Mouse (Mus musculus) heart, embryonic 10.5 days (tissue): ENCODE measurements around the gene Krtcap2. TPM values are rescaled to one million over a fixed set of nuclear protein-coding genes. Genes with fewer than 3 reads are reported as not detected.

ENCODE experiments used
- DNase-seq: peaks from one replicate; pipeline ENCODE4 v3.0.0-alpha.2; 2017; ENCODE audit warnings: low spot score
- H3K27ac ChIP-seq: fragments of 300-500 bp; sonication (generic); 2 replicates; pipeline ENCODE4 v1.5.1; 2016; ENCODE audit warnings: mild to moderate bottlenecking
- H3K27me3 ChIP-seq: fragments of 300-500 bp; sonication (generic); 2 replicates; pipeline ENCODE4 v1.6.1; 2016; ENCODE audit warnings: mild to moderate bottlenecking; ENCODE audit not compliant: poor library complexity, insufficient read depth, severe bottlenecking
- H3K36me3 ChIP-seq: fragments of 300-500 bp; sonication (generic); 2 replicates; pipeline ENCODE4 v1.6.1; 2016; ENCODE audit warnings: mild to moderate bottlenecking, moderate library complexity
- H3K4me1 ChIP-seq: fragments of 300-500 bp; sonication (generic); 2 replicates; pipeline ENCODE4 v1.6.1; 2016; ENCODE audit warnings: mild to moderate bottlenecking
- H3K4me3 ChIP-seq: fragments of 300-500 bp; sonication (generic); 2 replicates; pipeline ENCODE4 v1.5.1; 2016; ENCODE audit warnings: mild to moderate bottlenecking, moderate library complexity
- H3K9me3 ChIP-seq: fragments of 300-500 bp; sonication (generic); 2 replicates; pipeline ENCODE4 v1.6.1; 2016; ENCODE audit warnings: mild to moderate bottlenecking, moderate library complexity
- WGBS: fragments of 180-500 bp; shearing (Covaris S2); methylation state at CpG from one replicate; pipeline ENCODE4 v1.1.7; 2016; 5-methylcytosine and 5-hydroxymethylcytosine counted together
- polyA plus RNA-seq: library from polyadenylated mRNA; unstranded; fragments of >200 nt; fragmentation: Nextera tagmentation; extraction: Ambion mirVana; gene quantifications from 2 replicates; pipeline ENCODE4 v1.2.1, GENCODE M21; 2016

Gene Krtcap2
- polyA plus RNA-seq, 1 experiment from 2014 or later, result 260 TPM

GRCm38 (mm10) chr3:89260211-89260610 lies 14.4 kb downstream of the Krtcap2 start:
- H3K4me1 ChIP-seq, result 0 out of 2 replicates have a peak, but pooled peaks cover 4% of the 10 kb centered on the region
- DNase-seq, result no peak
- H3K36me3 ChIP-seq, result no peaks in the 10 kb centered on the region
- 74% methylated on average over 3 of the region's 3 CpGs for whole genome bisulfite sequencing
- no peak overlapping the region for H3K27ac ChIP-seq
- no peaks in the 10 kb centered on the region for H3K9me3 ChIP-seq
- peaks cover 4% of the 10 kb centered on the region; the same call in 1 of the 2 replicates for H3K27me3 ChIP-seq
- no peak overlapping the region for H3K4me3 ChIP-seq

GRCm38 (mm10) chr3:89262417-89262816 lies 16.7 kb downstream of the Krtcap2 start:
- Histone ChIP-seq H3K27me3 (peaks cover 4% of the 10 kb centered on the region; the same call in 1 of the 2 replicates), H3K36me3 (no peaks in the 10 kb centered on the region), H3K27ac (no peak overlapping the region; the same call in 1 of the 2 replicates), H3K9me3 (no peaks in the 10 kb centered on the region), H3K4me1 (peaks cover 19% of the 10 kb centered on the region), H3K4me3 (no peak overlapping the region)
- WGBS, result 51% methylated on average over 10 of the region's 10 CpGs
- no peak for DNase-seq

- peak overlapping the region; percentile 94 for H3K27ac ChIP-seq
- WGBS, result under 1% methylated on average over 20 of the region's 20 CpGs
- no peaks in the 10 kb centered on the region for H3K9me3 ChIP-seq
- H3K27me3 ChIP-seq, result no peaks in the 10 kb centered on the region
- peak; percentile 93 for DNase-seq
- H3K4me3 ChIP-seq, result peak overlapping the region; percentile 85
- H3K4me1 ChIP-seq, result peaks cover 55% of the 10 kb centered on the region
- 0 out of 2 replicates have a peak, but pooled peaks cover 6% of the 10 kb centered on the region for H3K36me3 ChIP-seq
These were observed 20.7 kb downstream of the Krtcap2 start for GRCm38 (mm10) chr3:89266439-89266893.

- H3K27me3 ChIP-seq, result no peaks in the 10 kb centered on the region
- peak overlapping the region; percentile 91; the same call in 1 of the 2 replicates for H3K27ac ChIP-seq
- H3K9me3 ChIP-seq, result no peaks in the 10 kb centered on the region
- peaks cover 55% of the 10 kb centered on the region for H3K4me1 ChIP-seq
- H3K36me3 ChIP-seq, result peaks cover 25% of the 10 kb centered on the region
- WGBS, result 49% methylated on average over 8 of the region's 8 CpGs
- no peak for DNase-seq
- peak overlapping the region; percentile 66; the same call in 1 of the 2 replicates for H3K4me3 ChIP-seq
These were observed 23.1 kb downstream of the Krtcap2 start for GRCm38 (mm10) chr3:89268916-89269315.

GRCm38 (mm10) chr3:89270051-89270755 lies 24.4 kb downstream of the Krtcap2 start, which contains the start of gene Slc50a1:
Gene Slc50a1 (minus strand): TSS chr3:89270570.
- peak; percentile 87 for DNase-seq
- peaks cover 33% of the 10 kb centered on the region for H3K36me3 ChIP-seq
- 3% methylated on average over 39 of the region's 39 CpGs for WGBS
- peak within 1 kb of the TSS; percentile 66 for H3K4me3 ChIP-seq
- H3K4me1 ChIP-seq, result peaks cover 55% of the 10 kb centered on the region
- no peaks in the 10 kb centered on the region for H3K27me3 ChIP-seq
- H3K27ac ChIP-seq, result peak within 1 kb of the TSS; percentile 91
- H3K9me3 ChIP-seq, result no peaks in the 10 kb centered on the region

- no peak for DNase-seq
- WGBS, result 65% methylated on average over 6 of the region's 6 CpGs
- peaks cover 56% of the 10 kb centered on the region for H3K4me1 ChIP-seq
- no peaks in the 10 kb centered on the region for H3K9me3 ChIP-seq
- peak overlapping the region; percentile 91 for H3K27ac ChIP-seq
- H3K36me3 ChIP-seq, result peaks cover 40% of the 10 kb centered on the region
- H3K27me3 ChIP-seq, result no peaks in the 10 kb centered on the region
- H3K4me3 ChIP-seq, result peak overlapping the region; percentile 66
These were observed 25.1 kb downstream of the Krtcap2 start for GRCm38 (mm10) chr3:89270891-89271290.

- peaks cover 45% of the 10 kb centered on the region for H3K36me3 ChIP-seq
- H3K4me1 ChIP-seq, result peaks cover 57% of the 10 kb centered on the region
- H3K9me3 ChIP-seq, result no peaks in the 10 kb centered on the region
- H3K27me3 ChIP-seq, result no peaks in the 10 kb centered on the region
- WGBS, result 69% methylated on average over 6 of the region's 6 CpGs
- no peak overlapping the region for H3K27ac ChIP-seq
- no peak overlapping the region for H3K4me3 ChIP-seq
- DNase-seq, result no peak
These were observed 26.0 kb downstream of the Krtcap2 start for GRCm38 (mm10) chr3:89271760-89272159.

GRCm38 (mm10) chr3:89276061-89276460 lies 30.3 kb downstream of the Krtcap2 start:
- peaks cover 59% of the 10 kb centered on the region for H3K4me1 ChIP-seq
- H3K9me3 ChIP-seq, result no peaks in the 10 kb centered on the region
- 0 out of 2 replicates have a peak, but pooled peaks cover 8% of the 10 kb centered on the region for H3K27me3 ChIP-seq
- DNase-seq, result no peak
- peak overlapping the region; percentile 77; the same call in 1 of the 2 replicates for H3K4me3 ChIP-seq
- 84% methylated on average over 13 of the region's 13 CpGs for WGBS
- no peak overlapping the region for H3K27ac ChIP-seq
- peaks cover 42% of the 10 kb centered on the region for H3K36me3 ChIP-seq

GRCm38 (mm10) chr3:89277281-89278021 lies 31.7 kb downstream of the Krtcap2 start:
- WGBS, result 15% methylated on average over 14 of the region's 14 CpGs
- H3K4me1 ChIP-seq, result peaks cover 66% of the 10 kb centered on the region

GRCm38 (mm10) chr3:89278107-89278506 lies 32.3 kb downstream of the Krtcap2 start:
- Histone ChIP-seq H3K27ac (peak overlapping the region; percentile 92), H3K4me3 (peak overlapping the region; percentile 77), H3K27me3 (0 out of 2 replicates have a peak, but pooled peaks cover 8% of the 10 kb centered on the region), H3K4me1 (peaks cover 65% of the 10 kb centered on the region), H3K9me3 (no peaks in the 10 kb centered on the region), H3K36me3 (peaks cover 28% of the 10 kb centered on the region)
- WGBS, result 32% methylated on average over 7 of the region's 7 CpGs
- no peak for DNase-seq

More at GRCm38 (mm10) chr3:89277281-89278021, 31.7 kb downstream of the Krtcap2 start:
- Histone ChIP-seq H3K36me3 (peaks cover 33% of the 10 kb centered on the region), H3K27ac (peak overlapping the region; percentile 92), H3K27me3 (0 out of 2 replicates have a peak, but pooled peaks cover 8% of the 10 kb centered on the region), H3K9me3 (no peaks in the 10 kb centered on the region), H3K4me3 (peak overlapping the region; percentile 77)
- no peak for DNase-seq

GRCm38 (mm10) chr3:89278643-89279042 lies 32.9 kb downstream of the Krtcap2 start:
- Histone ChIP-seq H3K27ac (peak overlapping the region; percentile 92), H3K9me3 (no peaks in the 10 kb centered on the region), H3K36me3 (peaks cover 23% of the 10 kb centered on the region), H3K4me3 (peak overlapping the region; percentile 77), H3K4me1 (peaks cover 65% of the 10 kb centered on the region), H3K27me3 (0 out of 2 replicates have a peak, but pooled peaks cover 8% of the 10 kb centered on the region)
- DNase-seq, result no peak
- 4% methylated on average over 8 of the region's 8 CpGs for WGBS

- H3K4me1 ChIP-seq, result peaks cover 65% of the 10 kb centered on the region
- no peaks in the 10 kb centered on the region for H3K9me3 ChIP-seq
- 0 out of 2 replicates have a peak, but pooled peaks cover 12% of the 10 kb centered on the region for H3K27me3 ChIP-seq
- H3K4me3 ChIP-seq, result peak overlapping the region; percentile 77
- DNase-seq, result peak; percentile 90
- WGBS, result 2% methylated on average over 35 of the region's 35 CpGs
- peaks cover 19% of the 10 kb centered on the region for H3K36me3 ChIP-seq
- H3K27ac ChIP-seq, result peak overlapping the region; percentile 92
These were observed 33.6 kb downstream of the Krtcap2 start for GRCm38 (mm10) chr3:89279153-89279890.
